Mouse (Mus musculus): ENCODE measurements at regions not wholly inside any gene's neighbourhood (a gene's known extent, or its start where the extent isn't known, plus 50 kb on each side); places are given as distances from the start of the nearest gene placed in this dataset.
A peak's percentile ranks its signal among the peaks of the same experiment; 100 is the strongest.

DNA sequence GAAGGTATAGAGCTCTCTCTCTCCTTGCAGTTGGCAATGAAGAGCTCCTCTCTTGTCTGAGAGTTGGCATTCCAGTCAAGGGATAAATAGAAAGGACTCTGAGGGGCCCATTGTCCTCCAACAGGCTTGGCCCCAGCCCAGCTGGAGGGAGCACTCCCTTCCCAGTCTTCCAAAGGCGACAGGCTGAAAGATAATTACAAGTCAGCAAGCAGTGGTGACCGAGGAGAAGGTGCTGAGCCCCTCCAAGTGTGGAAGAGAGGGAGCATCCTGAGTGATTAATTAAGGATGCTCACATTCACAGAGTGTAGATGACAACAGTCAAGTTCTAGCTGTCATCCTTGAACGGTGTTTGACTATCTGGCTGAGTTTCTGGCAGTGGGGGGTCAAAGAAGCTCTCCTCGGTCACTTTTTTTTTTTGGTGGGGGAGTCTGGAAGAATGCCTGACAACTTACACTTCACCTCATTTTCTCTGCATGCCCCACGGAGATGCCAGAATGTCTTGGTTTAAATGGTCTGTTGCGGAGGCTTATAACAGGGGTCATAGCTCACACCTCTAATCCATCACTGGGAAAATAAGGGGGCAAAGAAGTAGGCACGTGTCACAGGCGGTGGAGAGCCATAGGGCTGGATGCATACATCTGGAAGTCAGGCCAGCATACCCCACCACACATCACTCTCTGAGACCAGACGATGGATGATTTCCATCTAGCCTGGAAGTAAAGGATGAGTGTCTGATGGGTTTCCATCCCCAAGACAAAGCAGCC is 93.5 kb upstream of the Lclat1 start:
- Histone ChIP-seq H3K9me3 (replicated peaks; ENCODE audit: control insufficient read depth, low read length, poor library complexity, severe bottlenecking) (no peaks in the 10 kb centered on the region), H3K27ac (ENCODE audit: low read length) (no peak overlapping the region), H3K4me2 (ENCODE audit: low read length) (no peak overlapping the region), H3K4me1 (ENCODE audit: control insufficient read depth, insufficient read depth, low read length) (0 out of 2 replicates have a peak, but pooled peaks cover 2% of the 10 kb centered on the region), H3K9ac (ENCODE audit: low read depth, low read length) (no peak overlapping the region), H3K27me3 (ENCODE audit: control insufficient read depth, insufficient read depth, low read depth, low read length) (no peaks in the 10 kb centered on the region), H3K36me3 (ENCODE audit: control insufficient read depth, insufficient read depth, low read length) (no peaks in the 10 kb centered on the region), H3K4me3 (ENCODE audit: low read depth, low read length) (no peak overlapping the region)
- 52% methylated on average over 9 of the region's 9 CpGs for WGBS
- peak; percentile 36; the same call in 1 of the 2 replicates for ATAC-seq

- 93% methylated on average over 5 of the region's 5 CpGs for WGBS
- Histone ChIP-seq H3K36me3 (ENCODE audit: control insufficient read depth, insufficient read depth, low read length) (no peaks in the 10 kb centered on the region), H3K27me3 (ENCODE audit: control insufficient read depth, insufficient read depth, low read depth, low read length) (no peaks in the 10 kb centered on the region), H3K9ac (ENCODE audit: low read depth, low read length) (no peak overlapping the region), H3K4me1 (ENCODE audit: control insufficient read depth, insufficient read depth, low read length) (0 out of 2 replicates have a peak, but pooled peaks cover 2% of the 10 kb centered on the region), H3K4me3 (ENCODE audit: low read depth, low read length) (no peak overlapping the region), H3K4me2 (ENCODE audit: low read length) (no peak overlapping the region), H3K27ac (ENCODE audit: low read length) (no peak overlapping the region), H3K9me3 (replicated peaks; ENCODE audit: control insufficient read depth, low read length, poor library complexity, severe bottlenecking) (no peaks in the 10 kb centered on the region)
- ATAC-seq: no peak
Measured at GRCm38 (mm10) chr17:73017173-73017572, 90.6 kb upstream of the Lclat1 start.

DNA sequence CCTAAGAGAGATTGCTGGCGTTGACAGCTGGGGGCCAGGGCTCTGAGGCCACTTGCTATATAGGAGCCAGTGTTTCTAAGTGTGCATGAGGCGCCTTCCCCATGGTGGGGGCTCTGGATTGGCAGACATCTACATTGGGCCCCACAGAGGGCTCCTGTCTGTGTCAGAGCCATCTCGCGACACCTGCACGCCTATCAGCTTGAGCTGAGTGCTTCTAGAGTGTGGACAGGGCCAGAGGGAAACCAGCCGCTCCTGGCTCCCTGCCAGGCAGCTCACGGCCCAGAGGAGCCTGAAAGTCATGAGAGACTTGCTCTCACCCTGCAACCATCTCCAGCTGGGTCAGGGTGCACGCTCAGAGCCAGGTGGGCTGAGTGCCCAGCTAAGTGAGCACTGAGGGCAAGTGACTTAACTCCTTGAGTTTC is 85.1 kb upstream of the Lclat1 start:
- 66% methylated on average over 8 of the region's 8 CpGs for WGBS
- Histone ChIP-seq H3K4me3 (ENCODE audit: low read depth, low read length) (no peak overlapping the region), H3K27me3 (ENCODE audit: control insufficient read depth, insufficient read depth, low read depth, low read length) (no peaks in the 10 kb centered on the region), H3K4me2 (ENCODE audit: low read length) (no peak overlapping the region), H3K4me1 (ENCODE audit: control insufficient read depth, insufficient read depth, low read length) (no peaks in the 10 kb centered on the region), H3K27ac (ENCODE audit: low read length) (no peak overlapping the region), H3K36me3 (ENCODE audit: control insufficient read depth, insufficient read depth, low read length) (no peaks in the 10 kb centered on the region), H3K9me3 (replicated peaks; ENCODE audit: control insufficient read depth, low read length, poor library complexity, severe bottlenecking) (no peaks in the 10 kb centered on the region), H3K9ac (ENCODE audit: low read depth, low read length) (no peak overlapping the region)
- ATAC-seq: no peak

GRCm38 (mm10) chr17:73023362-73024107 is 84.2 kb upstream of the Lclat1 start:
- H3K36me3 ChIP-seq (ENCODE audit: control insufficient read depth, insufficient read depth, low read length): no peaks in the 10 kb centered on the region

GRCm38 (mm10) chr17:73027122-73027521 is 80.7 kb upstream of the Lclat1 start:
- no peaks in the 10 kb centered on the region for H3K9me3 ChIP-seq (replicated peaks; ENCODE audit: control insufficient read depth, low read length, poor library complexity, severe bottlenecking)
- ATAC-seq: no peak
- 93% methylated on average over 5 of the region's 5 CpGs for WGBS
- H3K4me1 ChIP-seq (ENCODE audit: control insufficient read depth, insufficient read depth, low read length): no peaks in the 10 kb centered on the region
- no peak overlapping the region for H3K27ac ChIP-seq (ENCODE audit: low read length)
- H3K4me2 ChIP-seq (ENCODE audit: low read length): no peak overlapping the region
- H3K27me3 ChIP-seq (ENCODE audit: control insufficient read depth, insufficient read depth, low read depth, low read length): no peaks in the 10 kb centered on the region
- H3K36me3 ChIP-seq (ENCODE audit: control insufficient read depth, insufficient read depth, low read length): no peaks in the 10 kb centered on the region
- no peak overlapping the region for H3K4me3 ChIP-seq (ENCODE audit: low read depth, low read length)
- no peak overlapping the region for H3K9ac ChIP-seq (ENCODE audit: low read depth, low read length)

More at GRCm38 (mm10) chr17:73023362-73024107, 84.2 kb upstream of the Lclat1 start:
- no peak for ATAC-seq
- Histone ChIP-seq H3K9ac (ENCODE audit: low read depth, low read length) (no peak overlapping the region), H3K9me3 (replicated peaks; ENCODE audit: control insufficient read depth, low read length, poor library complexity, severe bottlenecking) (no peaks in the 10 kb centered on the region), H3K4me2 (ENCODE audit: low read length) (no peak overlapping the region), H3K4me1 (ENCODE audit: control insufficient read depth, insufficient read depth, low read length) (no peaks in the 10 kb centered on the region), H3K27ac (ENCODE audit: low read length) (no peak overlapping the region), H3K27me3 (ENCODE audit: control insufficient read depth, insufficient read depth, low read depth, low read length) (no peaks in the 10 kb centered on the region), H3K4me3 (ENCODE audit: low read depth, low read length) (no peak overlapping the region)
- 70% methylated on average over 10 of the region's 10 CpGs for WGBS

GRCm38 (mm10) chr17:73031796-73032195 is 76.0 kb upstream of the Lclat1 start:
- Histone ChIP-seq H3K27ac (ENCODE audit: low read length) (no peak overlapping the region), H3K4me1 (ENCODE audit: control insufficient read depth, insufficient read depth, low read length) (no peaks in the 10 kb centered on the region), H3K27me3 (ENCODE audit: control insufficient read depth, insufficient read depth, low read depth, low read length) (no peaks in the 10 kb centered on the region), H3K4me3 (ENCODE audit: low read depth, low read length) (no peak overlapping the region), H3K36me3 (ENCODE audit: control insufficient read depth, insufficient read depth, low read length) (no peaks in the 10 kb centered on the region), H3K4me2 (ENCODE audit: low read length) (no peak overlapping the region), H3K9ac (ENCODE audit: low read depth, low read length) (no peak overlapping the region), H3K9me3 (replicated peaks; ENCODE audit: control insufficient read depth, low read length, poor library complexity, severe bottlenecking) (no peaks in the 10 kb centered on the region)
- ATAC-seq: no peak
- WGBS: 80% methylated on average over 5 of the region's 5 CpGs

DNA sequence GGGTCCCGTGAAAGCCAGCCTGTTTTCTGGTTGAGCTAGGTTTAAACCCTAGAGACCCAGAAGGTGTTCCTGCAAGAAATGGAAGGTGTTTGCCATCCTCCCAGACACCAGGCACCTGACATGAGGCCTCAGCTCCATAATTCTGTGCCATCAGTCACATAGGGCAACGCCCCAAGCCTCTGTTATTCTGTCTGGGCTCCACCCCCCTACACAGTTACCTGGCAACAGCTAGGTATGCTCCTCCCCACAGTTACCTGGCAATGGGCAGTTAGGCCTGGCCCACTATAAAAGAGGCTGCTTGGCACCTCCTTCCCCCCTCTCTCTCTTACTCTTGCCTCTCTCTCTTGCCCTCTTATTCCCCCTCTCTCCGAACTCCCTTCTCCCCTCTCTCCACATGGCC is 75.5 kb upstream of the Lclat1 start:
- 73% methylated on average over 3 of the region's 3 CpGs for WGBS
- Histone ChIP-seq H3K9me3 (replicated peaks; ENCODE audit: control insufficient read depth, low read length, poor library complexity, severe bottlenecking) (no peaks in the 10 kb centered on the region), H3K4me3 (ENCODE audit: low read depth, low read length) (no peak overlapping the region), H3K4me1 (ENCODE audit: control insufficient read depth, insufficient read depth, low read length) (no peaks in the 10 kb centered on the region), H3K9ac (ENCODE audit: low read depth, low read length) (no peak overlapping the region), H3K27ac (ENCODE audit: low read length) (no peak overlapping the region), H3K4me2 (ENCODE audit: low read length) (no peak overlapping the region), H3K27me3 (ENCODE audit: control insufficient read depth, insufficient read depth, low read depth, low read length) (no peaks in the 10 kb centered on the region), H3K36me3 (ENCODE audit: control insufficient read depth, insufficient read depth, low read length) (no peaks in the 10 kb centered on the region)
- no peak for ATAC-seq

DNA sequence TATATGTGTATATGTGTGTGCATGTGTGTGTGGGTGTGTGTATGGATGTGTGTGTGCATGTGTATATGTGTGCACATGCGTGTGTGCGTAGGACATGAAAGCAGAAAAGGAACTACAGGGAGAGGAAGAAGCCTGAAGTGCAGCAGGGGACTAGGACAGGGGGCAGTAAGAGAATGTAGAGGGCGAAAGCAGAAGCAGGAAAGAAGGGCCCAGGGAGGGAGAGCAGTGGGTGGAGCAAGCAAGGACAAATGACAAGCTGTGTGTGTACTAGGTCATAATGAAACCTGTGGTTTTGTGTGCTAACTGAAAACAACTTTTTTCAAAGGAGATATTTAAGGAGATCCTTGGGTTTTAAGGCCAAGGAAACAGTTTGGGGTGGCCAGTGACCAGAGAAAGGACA is 73.4 kb upstream of the Lclat1 start:
- no peak overlapping the region for H3K4me3 ChIP-seq (ENCODE audit: low read depth, low read length)
- H3K27me3 ChIP-seq (ENCODE audit: control insufficient read depth, insufficient read depth, low read depth, low read length): no peaks in the 10 kb centered on the region
- H3K36me3 ChIP-seq (ENCODE audit: control insufficient read depth, insufficient read depth, low read length): no peaks in the 10 kb centered on the region
- no peaks in the 10 kb centered on the region for H3K9me3 ChIP-seq (replicated peaks; ENCODE audit: control insufficient read depth, low read length, poor library complexity, severe bottlenecking)
- no peak overlapping the region for H3K4me2 ChIP-seq (ENCODE audit: low read length)
- H3K4me1 ChIP-seq (ENCODE audit: control insufficient read depth, insufficient read depth, low read length): no peaks in the 10 kb centered on the region
- H3K27ac ChIP-seq (ENCODE audit: low read length): no peak overlapping the region
- no peak for ATAC-seq
- no peak overlapping the region for H3K9ac ChIP-seq (ENCODE audit: low read depth, low read length)
- WGBS: 83% methylated on average over 3 of the region's 3 CpGs

- Histone ChIP-seq H3K9ac (ENCODE audit: low read depth, low read length) (no peak overlapping the region), H3K27ac (ENCODE audit: low read length) (no peak overlapping the region), H3K36me3 (ENCODE audit: control insufficient read depth, insufficient read depth, low read length) (no peaks in the 10 kb centered on the region), H3K27me3 (ENCODE audit: control insufficient read depth, insufficient read depth, low read depth, low read length) (no peaks in the 10 kb centered on the region), H3K4me1 (ENCODE audit: control insufficient read depth, insufficient read depth, low read length) (no peaks in the 10 kb centered on the region), H3K4me3 (ENCODE audit: low read depth, low read length) (no peak overlapping the region), H3K4me2 (ENCODE audit: low read length) (no peak overlapping the region), H3K9me3 (replicated peaks; ENCODE audit: control insufficient read depth, low read length, poor library complexity, severe bottlenecking) (no peaks in the 10 kb centered on the region)
- no peak for ATAC-seq
- WGBS: 49% methylated on average over 8 of the region's 8 CpGs
Measured at GRCm38 (mm10) chr17:73034981-73035481, 72.8 kb upstream of the Lclat1 start.
